Mouse (Mus musculus) spleen, postnatal 4 days (tissue): ENCODE measurements around the gene Rnf144a.
A peak's percentile ranks its signal among the peaks of the same experiment; 100 is the strongest.

Experiments
- DNase-seq, 2 experiments: peaks; one replicate each; pipeline ENCODE4 v3.0.0; 2022; ENCODE audit warnings: low spot score in 2 of 2

Rnf144a gene

DNA sequence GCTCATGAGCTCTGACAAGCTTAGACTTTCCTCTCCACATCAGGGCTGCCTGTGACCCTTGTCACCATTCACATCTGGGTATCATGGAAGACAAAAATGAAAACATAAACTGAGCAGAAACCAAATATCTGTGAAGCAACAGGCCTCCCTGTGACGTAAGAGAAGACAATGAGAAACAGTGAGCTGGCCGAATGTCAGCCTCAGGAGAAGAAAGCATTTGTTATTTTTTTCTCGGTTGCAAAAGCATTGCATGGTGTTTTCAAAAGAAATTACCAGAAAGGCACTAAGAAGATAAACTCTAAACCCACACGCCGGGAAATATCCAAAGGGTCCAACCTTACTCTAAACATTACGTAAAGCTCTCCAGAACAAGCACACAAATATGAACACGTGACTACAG, 41.3 kb downstream of the Rnf144a start:
- no peak for DNase-seq

DNA sequence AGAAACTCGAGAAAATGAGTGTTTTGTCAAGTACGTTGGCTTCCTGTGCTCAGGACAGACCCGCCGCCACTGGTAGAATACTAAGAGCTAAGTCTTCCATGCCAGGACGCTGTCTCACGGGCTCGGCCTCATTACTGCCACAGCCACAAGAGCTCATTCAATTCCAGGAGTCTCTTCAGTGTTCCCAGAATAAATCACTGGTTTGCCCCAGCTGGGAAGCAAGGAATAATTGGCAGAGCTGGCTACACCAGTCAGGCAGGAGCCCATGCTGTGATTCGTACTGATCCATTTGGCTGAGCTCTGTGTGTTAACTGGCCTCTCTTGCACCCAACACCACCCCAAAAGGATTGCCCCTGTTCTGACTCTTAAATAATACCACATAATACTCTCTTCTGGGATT, 45.0 kb downstream of the Rnf144a start:
- DNase-seq = no peak

DNA sequence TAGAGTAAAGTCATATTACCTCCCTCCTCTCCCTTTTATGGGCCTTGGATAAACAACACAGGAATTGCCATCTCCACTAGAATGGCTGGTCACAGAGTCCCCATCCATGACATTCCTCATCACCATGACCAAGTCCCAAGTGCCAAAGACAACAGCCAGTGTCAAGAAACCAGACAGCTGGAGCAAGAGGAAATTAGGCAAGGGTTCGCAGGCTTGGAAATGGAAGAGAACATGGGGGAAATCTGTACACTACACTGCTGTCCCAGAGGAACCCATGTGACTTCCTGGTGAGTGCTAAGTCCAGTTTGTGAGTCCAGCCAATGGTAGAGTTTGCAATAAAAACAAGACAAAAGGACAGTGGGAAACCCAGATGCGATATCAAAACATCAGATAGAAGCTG, 47.7 kb downstream of the Rnf144a start:
- DNase-seq = no peak

DNA sequence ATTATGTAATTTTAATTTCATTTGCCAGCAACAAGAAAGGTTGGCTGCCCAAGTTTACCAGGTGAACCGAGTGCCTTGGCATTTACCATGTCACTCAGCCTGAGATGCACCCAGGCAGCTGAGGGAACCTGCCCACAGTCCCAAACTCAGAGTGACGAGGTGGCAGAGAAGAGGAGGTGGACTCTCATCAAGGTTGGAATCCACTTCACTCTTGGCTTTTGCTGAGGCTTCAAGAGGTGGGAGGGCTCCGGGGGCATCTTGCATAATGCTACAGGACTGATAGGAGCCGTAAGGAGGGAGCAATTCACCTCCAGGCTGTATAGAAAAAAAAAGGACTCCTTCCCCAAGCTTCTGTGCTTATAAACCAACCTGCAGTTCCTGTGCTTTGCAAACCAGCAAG, 48.7 kb downstream of the Rnf144a start:
- DNase-seq = no peak

DNA sequence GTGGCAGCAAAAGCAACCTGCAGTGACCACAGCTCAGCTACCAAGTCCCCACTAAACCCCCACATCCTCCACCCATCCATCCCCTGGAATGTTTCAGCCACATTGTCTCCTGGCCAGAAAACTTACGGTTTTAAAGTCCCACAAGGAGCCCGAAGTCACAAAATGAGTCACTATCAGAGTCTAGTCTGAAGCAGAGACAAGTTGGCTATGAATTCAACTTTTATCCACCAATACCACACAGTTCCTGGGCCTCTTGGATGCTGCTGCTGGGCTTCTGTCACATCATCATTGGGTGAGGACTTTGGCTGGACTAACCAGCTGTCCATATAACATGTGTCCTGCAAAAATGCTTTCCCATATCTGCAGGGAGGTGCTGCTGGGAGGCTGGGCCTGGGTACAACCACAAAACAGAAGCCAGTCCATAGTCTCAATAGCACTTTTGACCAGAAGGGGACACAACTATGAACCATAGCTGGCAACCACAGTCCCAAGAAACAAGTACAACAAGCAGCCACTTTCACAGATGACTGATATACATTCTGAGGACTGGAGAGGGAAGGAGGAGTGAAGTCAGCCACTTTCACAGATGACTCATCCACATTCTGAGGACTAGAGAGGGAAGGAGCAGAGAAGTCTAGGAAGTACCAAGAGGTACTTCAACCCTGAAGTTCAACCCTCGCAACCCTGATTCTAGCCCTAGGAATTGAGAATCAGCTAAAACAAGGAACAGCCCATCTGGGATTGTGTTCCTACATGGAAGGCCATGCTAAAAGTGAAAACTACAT, 49.3 kb downstream of the Rnf144a start:
- no peak for DNase-seq

DNA sequence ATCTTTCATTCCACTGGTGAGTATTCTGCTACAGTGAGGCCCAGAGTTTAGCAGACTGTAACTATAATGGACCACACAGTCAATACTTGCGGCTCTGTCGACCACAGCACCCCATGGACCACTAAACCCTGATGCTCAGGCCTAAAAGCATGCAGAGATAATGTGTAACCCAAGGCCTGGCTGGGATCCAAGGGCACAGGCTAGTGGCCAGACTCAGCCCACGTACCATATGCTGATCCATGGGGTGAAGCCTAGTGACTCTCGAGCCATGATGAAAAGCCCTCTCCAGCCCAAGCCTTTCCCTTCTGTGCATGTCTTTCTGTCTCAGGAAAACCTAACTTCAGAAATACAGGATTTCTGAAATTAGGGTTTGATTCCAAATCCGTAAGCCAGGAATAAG, 50.2 kb downstream of the Rnf144a start:
- DNase-seq = no peak

DNA sequence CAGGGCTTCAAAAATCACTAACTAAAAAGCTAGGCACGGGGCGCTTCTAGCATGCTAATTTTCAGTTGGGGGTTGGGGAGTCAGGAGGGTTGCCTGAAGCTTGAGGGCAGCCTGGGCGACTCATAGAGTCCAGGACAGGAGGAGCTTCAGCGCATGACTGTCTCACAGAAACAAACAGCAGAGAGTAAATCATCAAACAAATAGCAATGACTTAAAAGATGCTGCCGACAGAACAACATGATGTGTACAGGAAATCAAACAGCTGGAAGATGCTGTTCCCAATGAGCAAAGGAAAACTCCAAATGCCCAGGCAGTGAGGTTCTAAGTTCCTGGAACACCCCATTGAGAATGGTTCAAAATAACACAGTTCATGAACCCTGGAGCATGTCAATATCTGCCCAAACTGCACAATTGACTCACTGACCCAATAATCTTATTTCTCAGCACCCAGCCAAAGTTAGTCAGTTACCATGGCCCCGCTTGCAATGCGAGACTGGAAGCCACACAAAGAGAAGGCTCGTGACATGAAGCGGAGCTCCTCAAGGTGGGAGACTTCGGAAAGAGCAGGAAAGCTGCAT, 54.0 kb downstream of the Rnf144a start:
- no peak for DNase-seq

DNA sequence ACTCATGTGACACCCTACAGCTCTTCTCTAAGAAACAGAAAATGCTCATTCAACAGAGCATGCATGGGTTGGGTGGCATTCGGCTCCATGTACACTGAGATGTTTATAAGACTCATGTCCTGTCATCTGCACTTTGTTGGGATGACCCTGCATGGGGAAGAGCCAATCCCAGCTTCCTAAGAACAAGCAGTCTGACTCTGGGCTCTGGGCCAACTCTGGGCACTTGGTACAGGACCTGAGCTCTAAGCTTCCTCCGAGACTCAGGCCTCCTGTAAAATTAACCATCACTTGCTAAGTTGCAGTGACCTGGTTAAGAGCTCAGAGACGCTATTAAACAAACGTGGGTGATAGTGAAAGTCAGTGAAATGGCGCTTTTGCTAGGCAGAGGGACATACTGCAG, 55.2 kb downstream of the Rnf144a start:
- no peak for DNase-seq

DNA sequence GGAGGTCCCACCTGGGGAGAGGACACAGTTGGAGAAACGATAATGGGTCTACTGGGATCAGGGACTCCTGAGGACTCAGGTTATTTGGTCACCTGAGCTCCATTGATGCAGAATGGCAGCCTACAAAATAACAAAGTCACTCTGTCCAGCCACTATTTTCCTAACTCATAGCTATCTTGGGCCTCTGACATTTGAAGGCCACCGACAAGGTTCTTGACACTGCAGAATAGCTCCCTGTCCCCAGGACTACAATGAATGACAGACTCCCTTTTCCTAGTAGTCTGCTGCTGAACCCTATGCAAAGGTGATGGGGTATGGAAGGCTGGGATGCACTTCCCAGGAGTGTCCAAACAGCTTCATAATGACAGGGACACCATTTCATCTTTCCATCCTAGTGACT, 55.8 kb downstream of the Rnf144a start:
- DNase-seq = no peak

DNA sequence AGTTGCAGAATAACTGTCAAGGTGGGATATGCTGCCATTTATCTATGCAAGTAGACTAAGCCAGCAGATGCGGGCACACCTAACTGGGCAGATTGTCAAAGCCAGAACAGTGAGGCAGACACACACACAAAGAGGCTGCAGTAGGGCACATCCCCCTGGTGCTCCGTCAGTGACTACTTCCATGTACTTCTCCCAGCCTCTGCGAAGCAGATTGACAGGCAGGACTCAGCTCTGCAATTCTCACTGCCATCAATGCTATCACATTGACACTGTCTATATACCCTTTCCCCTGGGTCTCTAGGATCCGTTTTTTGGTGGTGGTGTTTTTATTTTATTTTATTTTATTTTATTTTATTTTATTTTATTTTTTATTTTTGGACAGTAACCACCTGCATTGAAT, 57.8 kb downstream of the Rnf144a start:
- DNase-seq = no peak

DNA sequence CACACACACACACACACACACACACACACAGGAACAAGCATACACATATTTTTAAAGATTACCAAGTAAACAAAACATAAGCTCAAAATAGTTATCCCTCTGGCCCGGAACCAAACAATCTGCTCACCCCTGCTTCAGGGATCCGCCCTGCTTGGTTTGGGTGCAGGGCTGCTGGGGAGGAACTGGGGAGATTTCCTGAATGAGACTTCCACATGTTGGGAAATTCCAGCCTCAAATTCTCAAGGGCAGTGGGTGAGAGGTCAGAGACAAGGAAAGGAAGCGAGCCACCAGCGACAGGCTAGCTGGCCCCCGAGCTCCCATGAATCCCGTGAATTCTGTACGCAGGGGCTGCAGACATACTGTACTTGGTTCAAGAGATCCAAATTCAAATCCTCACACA, 58.9 kb downstream of the Rnf144a start:
- peak in 1 of 2 experiments; percentile 17 for DNase-seq

DNA sequence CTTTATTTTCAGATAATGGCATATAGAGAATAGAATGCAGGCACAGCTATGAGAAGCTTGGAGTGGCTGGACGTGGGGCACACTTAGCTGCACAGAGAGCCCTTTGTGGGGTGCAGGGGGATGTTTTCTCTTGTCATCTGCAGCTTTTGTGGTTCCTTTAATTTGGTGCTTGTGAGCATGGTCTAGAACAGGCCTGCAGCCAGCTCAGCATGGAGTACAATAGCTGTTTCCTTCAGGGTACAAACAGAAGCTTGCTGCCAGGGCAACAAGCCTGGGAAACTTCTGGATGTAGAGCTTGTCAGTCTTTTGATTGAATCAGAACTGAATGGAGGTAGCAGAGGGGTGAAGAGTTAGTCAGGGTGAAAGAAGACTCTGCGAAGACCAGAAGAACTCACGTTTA, 63.7 kb downstream of the Rnf144a start:
- DNase-seq = no peak

DNA sequence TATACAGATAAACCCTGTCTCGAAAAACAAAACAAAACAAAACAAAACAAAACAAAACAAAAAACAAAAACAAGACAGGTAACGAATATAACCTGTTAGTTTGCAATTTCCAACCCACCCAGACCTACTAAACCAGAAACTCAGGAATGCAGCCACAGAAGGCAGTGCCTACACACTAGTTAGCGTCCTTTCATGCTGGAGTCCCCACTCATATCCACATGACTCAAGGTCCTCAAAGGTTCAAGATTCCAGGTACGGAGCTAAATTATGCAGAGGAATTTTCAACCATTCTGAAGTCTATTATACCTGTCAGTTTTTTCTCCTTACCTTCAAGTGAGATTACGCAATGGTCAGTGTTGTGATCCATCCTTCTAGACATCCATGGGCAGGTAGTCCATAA, 70.6 kb downstream of the Rnf144a start:
- no peak for DNase-seq

DNA sequence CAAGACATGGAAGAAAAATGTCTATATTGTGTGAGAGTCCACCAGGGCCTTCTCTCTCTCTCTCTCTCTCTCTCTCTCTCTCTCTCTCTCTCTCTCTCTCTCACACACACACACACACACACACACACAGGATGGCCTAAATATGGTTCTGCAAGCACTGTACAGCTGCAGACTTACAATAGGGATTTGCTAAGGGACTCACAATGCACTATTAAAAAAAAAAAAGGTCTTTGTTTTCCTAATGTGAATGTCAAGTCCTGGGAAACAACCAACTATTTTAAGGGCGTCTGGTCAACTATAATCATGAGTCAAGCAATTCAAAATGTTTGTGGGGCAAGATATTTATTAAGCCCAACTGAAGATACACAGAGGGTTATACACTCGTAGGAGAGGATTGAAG, 71.9 kb downstream of the Rnf144a start:
- DNase-seq = no peak

DNA sequence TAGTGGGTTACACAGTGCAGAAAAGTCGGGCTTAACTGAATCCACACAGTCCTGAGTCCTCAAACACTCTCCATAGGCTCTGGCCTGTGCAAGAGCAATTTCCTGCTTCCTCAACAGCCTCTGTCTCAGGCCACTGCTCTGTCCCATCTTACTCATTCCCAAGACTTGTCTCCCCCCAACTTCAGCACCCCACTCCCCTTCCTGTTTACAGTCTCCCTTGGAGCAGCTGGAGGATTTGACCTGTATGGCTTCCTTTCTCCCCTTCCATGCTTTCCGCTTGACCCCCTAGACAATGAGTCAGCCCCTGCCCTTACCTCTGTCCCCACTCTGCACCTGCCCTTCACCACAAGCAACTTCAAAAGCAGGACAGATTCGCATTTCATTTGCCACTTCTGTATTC, 72.4 kb downstream of the Rnf144a start:
- no peak for DNase-seq

DNA sequence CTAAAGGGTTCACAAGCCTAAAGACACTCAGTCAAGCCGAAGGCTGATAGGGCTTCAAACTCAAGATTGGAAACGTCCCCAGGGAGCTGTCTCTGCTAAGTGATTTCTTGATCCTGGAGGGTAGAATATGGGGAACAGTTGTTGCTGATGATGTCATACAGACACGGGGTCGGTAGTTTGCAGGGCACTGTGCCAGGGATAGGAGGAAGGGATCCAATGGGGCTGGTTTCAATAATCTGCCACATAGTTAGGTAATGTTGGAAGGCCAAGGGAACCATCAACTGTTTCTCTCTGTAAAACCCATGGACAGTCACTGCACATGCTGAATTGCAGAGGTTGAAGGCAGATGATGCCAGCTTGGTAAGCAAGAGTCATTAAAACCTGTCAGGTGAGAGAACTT, 73.0 kb downstream of the Rnf144a start:
- no peak for DNase-seq

DNA sequence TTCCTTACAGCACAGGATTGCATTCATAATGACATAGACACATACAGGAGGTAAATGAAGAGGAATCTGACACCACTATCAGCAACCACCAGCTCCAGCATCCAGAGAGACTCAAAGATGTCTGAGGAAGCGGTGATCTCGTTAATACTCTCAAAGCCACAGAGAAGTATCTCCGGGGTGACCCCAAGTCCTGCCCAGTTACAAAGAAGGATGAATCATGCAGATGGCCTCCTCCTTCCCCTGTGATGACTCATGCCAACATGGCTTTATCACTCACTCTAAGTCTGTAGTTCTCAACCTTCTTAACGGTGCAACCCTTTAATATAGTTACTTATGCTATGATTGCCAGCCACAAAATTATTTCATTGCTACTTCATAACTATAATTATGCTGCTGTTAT, 74.4 kb downstream of the Rnf144a start:
- no peak for DNase-seq

DNA sequence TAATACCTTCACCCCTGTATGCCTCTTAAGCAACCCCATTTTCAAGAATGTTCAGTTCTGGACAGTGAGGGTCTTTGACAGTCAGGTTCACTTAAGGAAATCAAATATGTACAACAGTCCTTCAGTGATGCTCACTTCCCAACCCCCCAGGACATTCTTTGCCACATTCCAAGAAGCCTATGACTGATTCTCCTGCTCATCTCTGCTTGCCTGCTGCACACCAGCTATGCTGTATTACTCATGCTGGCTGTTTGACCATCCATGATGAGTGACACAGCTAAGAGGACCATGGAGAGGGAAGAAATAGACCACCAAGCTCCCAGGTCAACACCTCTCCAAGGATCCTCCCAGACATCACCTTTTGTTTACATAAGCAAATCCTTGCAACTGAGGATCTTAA, 75.2 kb downstream of the Rnf144a start:
- no peak for DNase-seq

DNA sequence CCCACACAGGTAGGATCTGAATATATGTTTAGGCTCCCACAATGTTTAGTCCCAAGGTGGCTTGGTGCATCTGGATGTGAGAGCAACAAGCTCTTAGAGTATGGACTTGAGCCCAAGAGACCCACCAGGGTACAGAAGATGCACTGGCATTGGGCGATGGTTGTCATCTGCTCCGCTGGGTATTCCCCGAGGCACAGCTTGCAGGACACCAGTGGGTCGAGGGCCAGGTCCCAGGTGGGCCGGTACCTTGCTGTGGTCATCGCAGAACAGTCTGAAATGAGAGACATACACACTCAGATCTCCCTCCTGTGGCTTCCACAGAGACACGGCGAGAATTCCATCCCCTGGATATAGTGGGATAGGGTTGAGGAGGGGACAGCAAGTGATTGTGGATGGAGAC, 75.9 kb downstream of the Rnf144a start:
- no peak for DNase-seq

DNA sequence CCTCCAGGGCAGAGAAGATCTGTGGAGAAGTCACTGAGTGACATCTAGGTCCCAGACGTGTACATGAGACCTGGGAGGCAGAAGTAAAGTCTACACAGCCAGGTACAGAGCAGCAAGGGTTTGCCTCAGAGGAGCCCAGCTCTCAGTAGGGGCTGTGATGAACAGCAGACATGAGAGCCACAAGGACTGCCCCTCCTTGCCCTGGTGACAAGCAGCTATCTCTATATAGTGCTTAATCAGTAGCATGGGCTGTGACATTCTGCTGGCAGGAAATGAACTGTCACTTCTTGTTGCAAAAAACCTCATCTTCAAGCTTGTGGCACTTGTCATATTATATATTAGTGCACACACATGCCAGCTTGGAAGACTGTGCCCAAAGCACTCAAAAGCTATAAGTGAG, 81.4 kb downstream of the Rnf144a start:
- no peak for DNase-seq

DNA sequence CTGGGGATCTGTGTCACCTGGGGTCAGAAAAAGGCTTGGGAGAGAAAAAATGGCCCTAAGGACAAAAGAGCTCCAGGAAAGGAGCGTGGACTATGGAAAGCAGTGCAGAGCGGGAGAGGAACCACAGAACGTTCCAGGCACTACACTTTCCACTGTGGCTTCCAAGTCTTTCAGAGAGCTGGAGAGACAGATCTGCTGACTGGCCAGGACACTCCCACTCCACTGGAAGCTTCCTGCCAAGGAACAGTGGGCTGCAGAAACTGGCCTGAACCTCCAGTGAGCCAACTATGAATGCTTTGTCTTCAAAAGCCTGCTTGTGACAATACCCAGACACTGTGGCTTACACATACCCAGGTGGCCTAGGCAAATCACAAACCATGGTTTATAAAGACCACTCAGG, 84.0 kb downstream of the Rnf144a start:
- DNase-seq = no peak

DNA sequence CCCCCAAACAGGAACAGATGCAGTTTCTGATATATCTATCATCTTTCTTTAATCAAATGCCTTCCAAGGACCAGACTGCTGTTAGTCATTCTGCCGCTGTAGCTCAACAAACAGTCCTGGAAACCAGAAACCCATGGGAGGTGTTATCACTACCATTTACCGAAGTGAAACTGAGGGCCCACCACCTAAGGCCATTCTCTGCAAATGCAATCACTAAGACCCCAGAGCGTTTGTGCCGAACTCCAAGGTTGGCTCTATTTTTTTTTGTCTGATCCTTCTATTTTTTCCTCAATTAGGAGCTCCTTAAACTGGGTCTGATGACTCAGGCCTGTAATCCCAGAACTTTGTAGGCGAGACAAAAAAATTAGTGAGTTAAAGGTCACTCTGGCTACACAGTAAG, 85.3 kb downstream of the Rnf144a start:
- no peak for DNase-seq

DNA sequence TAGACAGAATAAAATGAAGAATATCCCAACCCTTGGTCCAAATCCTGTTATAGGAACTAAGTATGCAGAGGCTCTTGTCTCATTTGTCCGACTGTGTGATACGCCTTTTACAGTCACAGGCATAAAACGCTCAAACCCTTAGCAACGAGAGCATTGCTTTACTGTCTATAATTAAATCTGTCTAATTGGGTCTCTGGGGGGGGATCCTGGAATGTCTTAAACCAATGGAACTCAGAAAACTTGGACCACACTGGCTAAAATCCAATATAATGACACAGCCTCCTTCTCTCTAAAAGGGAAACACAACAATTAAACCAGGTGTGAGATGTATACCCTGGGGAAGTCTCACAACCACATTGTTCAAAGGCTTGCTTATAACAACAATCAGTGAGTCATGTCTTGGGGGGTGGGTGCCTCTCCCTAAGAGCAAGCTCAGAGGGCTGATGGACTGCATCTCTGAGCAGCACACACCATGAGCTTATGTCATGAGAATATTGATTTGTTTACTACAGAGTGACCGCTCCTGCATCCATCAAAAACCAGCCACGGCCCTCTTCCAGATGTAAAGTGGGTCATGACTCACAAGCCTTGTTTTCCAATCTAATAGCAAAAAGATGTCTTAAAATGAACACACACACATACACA, 85.9 kb downstream of the Rnf144a start:
- DNase-seq = no peak
